Mouse (Mus musculus): ENCODE measurements at regions not wholly inside any gene's neighbourhood (a gene's known extent, or its start where the extent isn't known, plus 50 kb on each side); places are given as distances from the start of the nearest gene placed in this dataset.
"Not testable (repeated sequence)": the region's sequence is repeated elsewhere in the genome, so short reads cannot be mapped to it uniquely, and the experiment has no call there.

GRCm38 (mm10) chr4:23341240-23341639 is 853.1 kb upstream of the Pou3f2 start:
- no peak for TF ChIP-seq CTCF (IDR thresholded peaks at IDR 0.05; ENCODE audit: low read depth)
- WGBS, result 58% methylated on average over 8 of the region's 8 CpGs
- ATAC-seq (ENCODE audit: insufficient read depth) (no peak), DNase-seq (no peak)
- no peaks in the 10 kb centered on the region for H3K36me3 ChIP-seq (ENCODE audit: insufficient read depth)
- no peaks in the 10 kb centered on the region for H3K9me3 ChIP-seq (ENCODE audit: low read depth, low read length)
- no peak overlapping the region for H3K9ac ChIP-seq
- no peak overlapping the region for H3K4me2 ChIP-seq
- no peaks in the 10 kb centered on the region for H3K27me3 ChIP-seq (ENCODE audit: insufficient read depth, low read length)
- no peak overlapping the region for H3K4me3 ChIP-seq (ENCODE audit: low read depth, low read length)
- no peak overlapping the region for H3K27ac ChIP-seq (ENCODE audit: low read depth)
- H3K4me1 ChIP-seq (ENCODE audit: insufficient read depth), result no peaks in the 10 kb centered on the region

GRCm38 (mm10) chr4:23338481-23338880 is 850.3 kb upstream of the Pou3f2 start:
- Histone ChIP-seq H3K36me3 (ENCODE audit: insufficient read depth) (no peaks in the 10 kb centered on the region), H3K9ac (no peak overlapping the region), H3K27ac (ENCODE audit: low read depth) (no peak overlapping the region), H3K27me3 (ENCODE audit: insufficient read depth, low read length) (no peaks in the 10 kb centered on the region), H3K9me3 (ENCODE audit: low read depth, low read length) (no peaks in the 10 kb centered on the region), H3K4me2 (no peak overlapping the region), H3K4me1 (ENCODE audit: insufficient read depth) (no peaks in the 10 kb centered on the region), H3K4me3 (ENCODE audit: low read depth, low read length) (no peak overlapping the region)
- DNase-seq (no peak), ATAC-seq (ENCODE audit: insufficient read depth) (no peak)
- TF ChIP-seq CTCF (IDR thresholded peaks at IDR 0.05; ENCODE audit: low read depth), result no peak
- 84% methylated on average over 5 of the region's 5 CpGs for WGBS

GRCm38 (mm10) chr4:23300617-23301016 is 812.5 kb upstream of the Pou3f2 start:
- no peaks in the 10 kb centered on the region for H3K9me3 ChIP-seq (ENCODE audit: low read depth, low read length)
- no peaks in the 10 kb centered on the region for H3K4me1 ChIP-seq (ENCODE audit: insufficient read depth)
- H3K9ac ChIP-seq, result no peak overlapping the region
- no peaks in the 10 kb centered on the region for H3K27me3 ChIP-seq (ENCODE audit: insufficient read depth, low read length)
- 21% methylated on average over 2 of the region's 2 CpGs for WGBS
- H3K36me3 ChIP-seq (ENCODE audit: insufficient read depth), result no peaks in the 10 kb centered on the region
- no peak for TF ChIP-seq CTCF (IDR thresholded peaks at IDR 0.05; ENCODE audit: low read depth)
- ATAC-seq (ENCODE audit: insufficient read depth), result no peak
- no peak overlapping the region for H3K4me2 ChIP-seq
- H3K4me3 ChIP-seq (ENCODE audit: low read depth, low read length), result no peak overlapping the region
- H3K27ac ChIP-seq (ENCODE audit: low read depth), result no peak overlapping the region
- no peak for DNase-seq

- H3K4me2 ChIP-seq, result no peak overlapping the region
- no peaks in the 10 kb centered on the region for H3K9me3 ChIP-seq (ENCODE audit: low read depth, low read length)
- ATAC-seq (ENCODE audit: insufficient read depth), result peak; percentile 73; the same call in 1 of the 2 replicates
- no peak overlapping the region for H3K4me3 ChIP-seq (ENCODE audit: low read depth, low read length)
- H3K9ac ChIP-seq, result no peak overlapping the region
- H3K27ac ChIP-seq (ENCODE audit: low read depth), result no peak overlapping the region
- no peak for TF ChIP-seq CTCF (IDR thresholded peaks at IDR 0.05; ENCODE audit: low read depth)
- H3K27me3 ChIP-seq (ENCODE audit: insufficient read depth, low read length), result no peaks in the 10 kb centered on the region
- H3K36me3 ChIP-seq (ENCODE audit: insufficient read depth), result no peaks in the 10 kb centered on the region
- H3K4me1 ChIP-seq (ENCODE audit: insufficient read depth), result no peaks in the 10 kb centered on the region
- WGBS, result 44% methylated on average over 6 of the region's 6 CpGs
- peak; percentile 53 for DNase-seq
Measured at GRCm38 (mm10) chr4:23280087-23280486, 791.9 kb upstream of the Pou3f2 start.

- H3K9ac ChIP-seq, result no peak overlapping the region
- DNase-seq (no peak), ATAC-seq (ENCODE audit: insufficient read depth) (no peak)
- TF ChIP-seq CTCF (IDR thresholded peaks at IDR 0.05; ENCODE audit: low read depth), result no peak
- H3K4me1 ChIP-seq (ENCODE audit: insufficient read depth), result no peaks in the 10 kb centered on the region
- H3K27ac ChIP-seq (ENCODE audit: low read depth), result no peak overlapping the region
- no peaks in the 10 kb centered on the region for H3K27me3 ChIP-seq (ENCODE audit: insufficient read depth, low read length)
- H3K36me3 ChIP-seq (ENCODE audit: insufficient read depth), result no peaks in the 10 kb centered on the region
- H3K4me3 ChIP-seq (ENCODE audit: low read depth, low read length), result no peak overlapping the region
- no peak overlapping the region for H3K4me2 ChIP-seq
- 65% methylated on average over 5 of the region's 5 CpGs for WGBS
- H3K9me3 ChIP-seq (ENCODE audit: low read depth, low read length), result no peaks in the 10 kb centered on the region
Measured at GRCm38 (mm10) chr4:23275203-23275602, 787.0 kb upstream of the Pou3f2 start.

- Histone ChIP-seq H3K9ac (no peak overlapping the region), H3K9me3 (ENCODE audit: low read depth, low read length) (no peaks in the 10 kb centered on the region), H3K27me3 (ENCODE audit: insufficient read depth, low read length) (no peaks in the 10 kb centered on the region), H3K36me3 (ENCODE audit: insufficient read depth) (no peaks in the 10 kb centered on the region), H3K4me1 (ENCODE audit: insufficient read depth) (no peaks in the 10 kb centered on the region), H3K4me3 (ENCODE audit: low read depth, low read length) (no peak overlapping the region), H3K27ac (ENCODE audit: low read depth) (no peak overlapping the region), H3K4me2 (no peak overlapping the region)
- no peak for ATAC-seq (ENCODE audit: insufficient read depth)
- no peak for DNase-seq
- TF ChIP-seq CTCF (IDR thresholded peaks at IDR 0.05; ENCODE audit: low read depth), result no peak
Measured at GRCm38 (mm10) chr4:23271947-23272346, 783.8 kb upstream of the Pou3f2 start.

GRCm38 (mm10) chr4:23260371-23260770 is 772.2 kb upstream of the Pou3f2 start:
- Histone ChIP-seq H3K4me2 (no peak overlapping the region), H3K9ac (no peak overlapping the region), H3K4me3 (ENCODE audit: low read depth, low read length) (no peak overlapping the region), H3K27me3 (ENCODE audit: insufficient read depth, low read length) (no peaks in the 10 kb centered on the region), H3K27ac (ENCODE audit: low read depth) (no peak overlapping the region), H3K9me3 (ENCODE audit: low read depth, low read length) (no peaks in the 10 kb centered on the region; the same call in 1 of the 2 replicates), H3K36me3 (ENCODE audit: insufficient read depth) (no peaks in the 10 kb centered on the region), H3K4me1 (ENCODE audit: insufficient read depth) (no peaks in the 10 kb centered on the region)
- WGBS, result 87% methylated on average over 4 of the region's 4 CpGs
- TF ChIP-seq CTCF (IDR thresholded peaks at IDR 0.05; ENCODE audit: low read depth), result no peak
- no peak for DNase-seq
- no peak for ATAC-seq (ENCODE audit: insufficient read depth)

- Histone ChIP-seq H3K4me3 (ENCODE audit: low read depth, low read length) (no peak overlapping the region), H3K36me3 (ENCODE audit: insufficient read depth) (no peaks in the 10 kb centered on the region), H3K9ac (no peak overlapping the region), H3K27ac (ENCODE audit: low read depth) (no peak overlapping the region), H3K4me2 (no peak overlapping the region), H3K4me1 (ENCODE audit: insufficient read depth) (no peaks in the 10 kb centered on the region), H3K27me3 (ENCODE audit: insufficient read depth, low read length) (no peaks in the 10 kb centered on the region), H3K9me3 (ENCODE audit: low read depth, low read length) (no peaks in the 10 kb centered on the region)
- WGBS, result 50% methylated on average over 1 of the region's 1 CpGs
- ATAC-seq (ENCODE audit: insufficient read depth) (no peak), DNase-seq (no peak)
- TF ChIP-seq CTCF (IDR thresholded peaks at IDR 0.05; ENCODE audit: low read depth), result no peak
Measured at GRCm38 (mm10) chr4:23234960-23235359, 746.8 kb upstream of the Pou3f2 start.

- not testable (repeated sequence) for H3K4me2 ChIP-seq; H3K4me3 ChIP-seq (ENCODE audit: low read depth, low read length); H3K36me3 ChIP-seq (ENCODE audit: insufficient read depth); DNase-seq; H3K4me1 ChIP-seq (ENCODE audit: insufficient read depth); ATAC-seq (ENCODE audit: insufficient read depth); H3K27ac ChIP-seq (ENCODE audit: low read depth); H3K9ac ChIP-seq; H3K27me3 ChIP-seq (ENCODE audit: insufficient read depth, low read length); H3K9me3 ChIP-seq (ENCODE audit: low read depth, low read length)
- WGBS, result 83% methylated on average over 1 of the region's 1 CpGs
Measured at GRCm38 (mm10) chr4:23194756-23195155, 706.6 kb upstream of the Pou3f2 start.

All from lung, embryonic 14.5 days (tissue).